Mouse (Mus musculus) gastrocnemius, adult 2 months (tissue): ENCODE data around the gene Wt1. TPM values are rescaled to one million over a fixed set of nuclear protein-coding genes. Genes with fewer than 3 reads are reported as not detected.
A peak's percentile ranks its signal among the peaks of the same experiment; 100 is the strongest.

ENCODE experiments used
- DNase-seq: peaks from one replicate; pipeline ENCODE4 v3.0.0; 2022
- H3K27ac ChIP-seq: fragments of 200-600 bp; 2 replicates; pipeline ENCODE4 v1.8.1; 2022; ENCODE audit warnings: mild to moderate bottlenecking
- H3K4me3 ChIP-seq: fragments of 200-600 bp; 2 replicates; pipeline ENCODE4 v1.8.1; 2022; ENCODE audit warnings: mild to moderate bottlenecking, moderate library complexity
- CTCF ChIP-seq: fragments of 200-600 bp; IDR thresholded peaks from 2 replicates; pipeline ENCODE4 v1.8.1; 2022; ENCODE audit warnings: antibody characterized with exemption, mild to moderate bottlenecking, moderate library complexity
- intact Hi-C: fragments of 180-260 bp; cut with DNase I; formaldehyde crosslinking; loops from one replicate; pipeline ENCODE4 v1.15.1; 2025
- long read RNA-seq, 2 experiments: library from polyadenylated mRNA; stranded (forward); transcript quantifications; one replicate each; pipeline ENCODE4 v2.0.0; 2021
- total RNA-seq, 2 experiments: library from RNA; stranded (reverse); gene quantifications; 2 replicates each; pipeline ENCODE4 v1.2.3; 2021

The Wt1 gene
- not detected for total RNA-seq
- long read RNA-seq, experiment 1: 0 reads
- long read RNA-seq, experiment 2: 0 reads

GRCm38 (mm10) chr2:105126279-105126678, at the start of gene Wt1:
TSS of gene Wt1 (plus strand) at chr2:105126529.
- TF ChIP-seq CTCF: no peak
- peak; percentile 22 for DNase-seq
- intact Hi-C loops: no loop called here
- peak within 1 kb of the TSS; percentile 49 for H3K4me3 ChIP-seq
- no peak within 1 kb of the TSS for H3K27ac ChIP-seq

- H3K27ac ChIP-seq: no peak overlapping the region
- intact Hi-C loops: no loop called here
Observed at GRCm38 (mm10) chr2:105077151-105077550, 49.2 kb upstream of the Wt1 start.

DNA sequence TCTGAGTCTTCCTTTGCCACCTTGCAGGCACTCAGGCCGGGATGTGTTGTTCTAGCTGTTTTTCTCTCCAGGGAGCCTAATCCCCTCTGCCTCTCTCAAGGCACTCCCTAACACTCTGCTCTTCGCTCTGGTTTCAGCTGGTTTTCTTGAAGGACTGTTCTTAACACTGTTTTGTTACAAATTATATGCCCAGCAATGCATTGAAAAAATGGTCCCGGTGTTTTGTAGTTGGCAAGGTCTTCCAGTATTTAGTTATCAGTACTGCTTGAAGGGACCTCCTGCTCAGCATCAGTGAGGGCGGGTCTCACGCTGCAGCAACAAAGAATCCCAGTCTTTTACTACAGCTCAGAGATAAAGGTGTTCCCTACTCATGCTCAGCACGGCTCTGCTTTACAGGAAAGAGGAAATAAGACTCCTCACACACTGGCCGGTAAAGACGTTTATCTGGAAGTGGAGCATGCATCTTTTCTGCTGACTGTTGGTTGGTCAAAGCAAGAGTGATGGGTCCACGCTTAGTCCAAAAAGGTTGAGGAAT, 44.0 kb upstream of the Wt1 start:
- H3K4me3 ChIP-seq: no peak overlapping the region
- no peak for DNase-seq
- no peak for TF ChIP-seq CTCF
- no peak overlapping the region for H3K27ac ChIP-seq
- intact Hi-C loops: no loop called here

More at GRCm38 (mm10) chr2:105077151-105077550, 49.2 kb upstream of the Wt1 start:
- no peak for DNase-seq
- no peak for TF ChIP-seq CTCF
- no peak overlapping the region for H3K4me3 ChIP-seq

DNA sequence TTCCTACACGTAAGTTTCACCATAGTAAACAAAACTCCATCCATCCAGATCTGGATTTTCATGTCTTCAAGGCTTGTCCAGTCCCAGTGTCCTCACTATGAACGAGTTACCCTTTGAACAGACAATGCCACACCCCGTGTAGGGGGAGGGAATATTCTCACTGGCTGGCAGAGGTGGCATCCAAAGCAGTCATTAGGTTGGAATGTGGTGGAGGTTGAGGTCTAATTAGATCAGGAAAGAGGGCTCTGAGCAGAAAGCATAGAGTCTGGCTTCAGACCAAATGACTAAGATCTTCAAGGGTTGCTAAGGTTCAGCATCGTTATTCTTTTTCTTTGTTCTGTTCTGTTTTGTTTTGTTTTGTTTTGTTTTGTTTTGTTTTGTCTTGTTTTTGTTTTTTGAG, 42.3 kb upstream of the Wt1 start:
- Histone ChIP-seq H3K4me3 (no peak overlapping the region), H3K27ac (no peak overlapping the region)
- intact Hi-C loops: no loop called here
- no peak for DNase-seq
- TF ChIP-seq CTCF: no peak

DNA sequence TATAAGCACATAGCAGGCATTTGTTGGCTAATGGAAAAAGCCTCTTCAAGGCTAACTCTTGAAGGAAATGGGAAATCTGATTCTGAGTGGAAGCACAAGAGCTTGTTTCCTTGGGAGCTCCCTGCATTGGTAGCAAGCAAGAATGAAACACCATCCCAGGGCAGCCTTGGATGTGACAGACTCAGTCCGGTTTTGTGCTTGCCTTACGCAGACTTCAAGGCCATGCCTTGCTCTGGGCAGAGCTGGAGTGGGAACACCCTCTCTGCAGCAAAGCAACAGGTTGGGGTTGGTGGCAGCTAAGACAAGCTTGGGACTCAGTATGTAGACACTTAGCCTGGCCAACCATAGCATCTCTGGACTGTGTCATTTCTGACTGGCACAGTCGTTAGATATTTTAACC, 40.2 kb upstream of the Wt1 start:
- H3K27ac ChIP-seq: no peak overlapping the region
- no peak overlapping the region for H3K4me3 ChIP-seq
- intact Hi-C loops: no loop called here
- DNase-seq: no peak
- no peak for TF ChIP-seq CTCF

DNA sequence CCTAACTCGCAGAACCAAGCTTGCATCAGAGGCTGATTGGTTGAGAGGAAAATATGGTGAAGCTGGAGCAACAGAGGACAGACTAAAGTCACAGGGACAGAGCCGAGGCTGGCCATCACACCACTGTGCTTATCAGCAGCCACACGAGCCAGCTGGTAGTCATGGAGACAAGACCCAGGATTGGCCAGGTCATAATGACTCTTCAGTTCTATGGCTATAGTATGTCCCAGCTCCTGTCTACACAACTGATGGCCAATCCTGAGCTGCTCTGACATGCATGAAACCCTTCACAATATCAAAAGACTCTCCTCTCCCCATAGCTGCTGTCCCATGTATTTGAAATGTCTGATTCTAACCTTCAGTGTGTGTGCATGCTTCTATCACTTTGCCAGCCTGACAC, 38.3 kb upstream of the Wt1 start:
- H3K27ac ChIP-seq: no peak overlapping the region
- H3K4me3 ChIP-seq: no peak overlapping the region
- DNase-seq: no peak
- no peak for TF ChIP-seq CTCF
- intact Hi-C loops: no loop called here

DNA sequence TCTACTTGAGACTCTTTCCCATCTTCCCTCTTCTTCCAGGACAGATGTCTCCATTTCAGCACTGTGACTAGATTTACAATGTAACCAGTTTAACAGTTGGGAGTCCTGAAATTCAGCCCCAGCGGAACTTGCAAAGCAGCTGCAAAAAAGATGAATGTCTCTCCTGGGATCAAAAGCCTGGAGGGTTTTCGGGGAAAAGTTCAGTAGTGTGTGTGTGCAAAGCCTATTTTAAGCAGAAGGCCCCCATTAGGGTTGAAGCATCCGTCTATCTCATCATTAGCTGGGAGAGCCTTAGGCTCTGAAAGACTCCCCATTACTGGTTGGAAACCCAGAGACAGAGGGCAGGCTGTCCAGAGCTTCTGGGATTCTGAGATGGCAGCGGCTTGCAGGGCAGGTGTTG, 37.2 kb upstream of the Wt1 start:
- intact Hi-C loops: no loop called here
- no peak overlapping the region for H3K4me3 ChIP-seq
- no peak overlapping the region for H3K27ac ChIP-seq
- DNase-seq: no peak
- no peak for TF ChIP-seq CTCF

DNA sequence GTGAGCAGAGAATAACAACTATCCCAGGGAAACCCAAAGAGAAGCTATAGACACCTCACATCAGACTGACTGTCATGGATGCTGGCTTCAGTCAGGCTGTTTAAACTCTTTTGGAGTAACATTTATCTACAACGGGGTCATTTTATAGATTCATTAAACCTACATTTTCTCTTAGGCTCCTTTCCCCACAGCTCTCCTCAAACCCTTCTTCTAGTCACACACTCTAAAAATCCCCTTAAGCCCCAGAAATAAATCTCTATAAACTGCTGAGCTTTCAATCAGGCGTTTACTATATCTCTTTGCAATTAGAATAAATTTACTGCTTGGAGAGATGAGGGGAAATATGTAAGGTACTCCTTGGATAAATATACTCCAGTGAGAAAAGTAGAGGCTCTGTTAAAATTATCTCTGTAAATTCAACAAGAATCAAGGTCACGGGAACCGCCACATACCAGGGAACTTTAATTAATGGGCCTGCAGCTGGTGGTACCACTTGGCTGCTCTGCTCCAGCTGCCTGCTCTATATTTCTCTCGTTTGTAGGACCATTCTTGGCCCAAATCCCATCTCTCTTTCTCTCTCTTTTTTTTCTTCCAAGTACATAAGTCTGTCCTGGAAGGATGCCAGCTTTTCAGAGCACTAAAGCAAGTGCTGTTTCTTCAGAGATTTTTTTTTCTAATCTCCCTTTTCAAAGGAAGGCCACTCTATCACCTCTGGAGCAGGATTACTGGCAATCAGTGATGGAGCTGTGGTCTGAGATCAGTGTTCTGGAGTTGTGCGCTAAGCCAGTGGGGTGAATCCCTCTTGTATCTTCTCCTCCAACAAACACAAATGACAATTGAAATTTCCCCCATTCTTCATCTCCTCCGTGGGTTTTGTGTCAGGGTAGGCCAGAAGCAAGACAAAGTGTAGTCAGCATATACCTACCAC, 36.5 kb upstream of the Wt1 start:
- no peak for DNase-seq
- intact Hi-C loops: no loop called here
- no peak for TF ChIP-seq CTCF
- Histone ChIP-seq H3K27ac (no peak overlapping the region), H3K4me3 (no peak overlapping the region)

DNA sequence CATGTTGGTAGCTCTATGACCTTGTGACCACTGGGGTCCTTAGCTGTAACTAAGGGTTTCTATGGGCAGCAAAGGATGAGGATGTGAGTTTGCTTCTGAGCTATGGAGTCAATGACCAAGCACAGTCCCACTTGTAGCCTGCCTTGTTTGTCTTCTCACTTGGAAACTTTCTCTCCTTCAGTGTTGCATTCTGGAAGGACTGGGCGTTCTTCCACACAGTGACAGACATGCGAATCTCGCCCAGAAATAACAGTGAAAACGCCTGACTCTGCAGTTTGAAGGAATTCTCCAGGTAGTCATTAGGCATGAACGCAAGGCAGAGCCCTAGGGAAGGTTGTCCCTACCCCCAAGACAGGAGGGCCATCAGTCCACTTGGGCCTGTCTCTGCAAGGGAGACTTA, 35.3 kb upstream of the Wt1 start:
- Histone ChIP-seq H3K4me3 (no peak overlapping the region), H3K27ac (no peak overlapping the region)
- intact Hi-C loops: no loop called here
- peak; percentile 42 for DNase-seq
- TF ChIP-seq CTCF: no peak

- TF ChIP-seq CTCF: no peak
- intact Hi-C loops: no loop called here
- DNase-seq: no peak
- no peak within 1 kb of the TSS for H3K27ac ChIP-seq
- H3K4me3 ChIP-seq: no peak within 1 kb of the TSS
Observed at GRCm38 (mm10) chr2:105091718-105092117, 34.6 kb upstream of the Wt1 start, which contains the start of gene Gm11060. TSS of gene Gm11060 (plus strand) at chr2:105092018.

GRCm38 (mm10) chr2:105097294-105097953, 28.9 kb upstream of the Wt1 start:
- TF ChIP-seq CTCF: no peak
- intact Hi-C loops: no loop called here
- no peak overlapping the region for H3K27ac ChIP-seq
- no peak for DNase-seq
- H3K4me3 ChIP-seq: no peak overlapping the region

DNA sequence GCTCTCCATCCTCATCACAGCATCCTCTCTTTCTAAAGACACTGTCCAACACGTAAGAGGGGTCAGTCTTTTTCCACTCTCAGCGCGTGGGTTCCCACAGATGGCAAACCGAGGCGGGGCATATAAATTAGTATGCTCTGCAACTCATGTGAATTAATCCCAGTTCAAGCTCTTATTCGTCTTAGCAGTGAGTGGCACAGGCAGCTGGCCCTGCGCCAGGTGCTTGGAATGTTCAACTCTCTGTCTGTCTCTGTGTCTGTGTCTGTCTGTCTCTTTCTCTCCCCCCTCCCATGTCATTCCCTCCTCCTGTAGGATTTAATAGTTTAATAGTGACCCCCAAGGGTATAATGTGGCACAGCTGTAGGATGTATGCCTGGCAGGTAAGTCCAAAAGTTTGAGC, 26.9 kb upstream of the Wt1 start:
- intact Hi-C loops: no loop called here
- Histone ChIP-seq H3K4me3 (no peak overlapping the region), H3K27ac (no peak overlapping the region)
- no peak for TF ChIP-seq CTCF
- DNase-seq: no peak

GRCm38 (mm10) chr2:105100541-105100940, 25.8 kb upstream of the Wt1 start:
- no peak for DNase-seq
- intact Hi-C loops: no loop called here
- H3K27ac ChIP-seq: no peak overlapping the region

More at GRCm38 (mm10) chr2:105100541-105100940, 25.8 kb upstream of the Wt1 start:
- H3K4me3 ChIP-seq: no peak overlapping the region
- TF ChIP-seq CTCF: no peak
